Mouse (Mus musculus): ENCODE results near the gene Syngr4. TPM values are rescaled to one million over a fixed set of nuclear protein-coding genes. Genes with fewer than 3 reads are reported as not detected.

The Syngr4 gene
- polyA plus RNA-seq, 1 experiment from 2014 or later, result 0.46 TPM

DNA sequence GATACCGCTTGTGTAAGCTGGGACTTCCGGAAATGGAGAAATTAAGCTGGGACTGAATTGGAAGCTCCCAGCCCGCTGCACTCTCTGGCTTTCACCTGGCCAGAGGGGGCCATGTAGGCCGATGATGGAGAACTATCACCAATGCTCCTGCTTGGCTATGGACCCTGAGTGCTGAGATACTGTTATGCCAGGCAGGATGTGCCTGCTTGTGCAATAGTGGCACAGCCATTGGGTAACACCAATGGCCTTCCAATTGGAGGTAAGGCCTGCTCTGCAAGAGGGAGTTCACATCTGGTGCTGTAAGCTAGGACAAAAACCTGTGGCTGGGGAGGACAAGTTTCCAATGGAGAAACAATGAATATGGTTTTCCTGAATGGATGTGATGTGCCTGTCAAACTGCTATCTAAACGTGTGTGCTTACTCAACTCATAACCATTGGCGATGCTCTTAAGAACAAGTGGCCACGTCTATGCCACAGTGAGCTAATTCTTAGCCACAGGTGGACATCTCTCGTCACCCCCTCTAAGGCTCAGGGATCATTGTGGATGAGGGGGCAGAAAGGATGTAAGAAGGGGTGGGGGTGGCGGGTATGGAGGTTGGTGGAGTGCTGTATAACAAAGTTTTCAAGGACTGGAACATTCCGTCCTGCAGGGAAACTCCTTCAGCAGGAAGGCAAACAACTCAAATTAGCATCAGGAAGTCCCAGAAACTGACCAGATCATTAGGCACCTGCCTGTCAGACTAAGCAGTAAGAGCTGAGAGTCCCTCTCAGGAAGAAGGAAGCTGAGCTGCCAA lies 53.4 kb downstream of the Syngr4 start:
- DNase-seq (ENCODE audit: low spot score) (no peak), ATAC-seq (ENCODE audit: low FRiP score, low TSS enrichment) (no peak)
- Histone ChIP-seq H3K27me3 (ENCODE audit: control insufficient read depth, insufficient read depth, low read length) (no peaks in the 10 kb centered on the region), H3K27ac (replicated peaks) (no peak overlapping the region), H3K9ac (ENCODE audit: low read length) (no peak overlapping the region), H3K9me3 (ENCODE audit: control insufficient read depth, low read length) (no peaks in the 10 kb centered on the region), H3K4me2 (replicated peaks; ENCODE audit: low read depth) (no peak overlapping the region), H3K4me3 (ENCODE audit: low read depth, low read length) (no peak overlapping the region), H3K4me1 (replicated peaks; ENCODE audit: control insufficient read depth, insufficient read depth) (no peaks in the 10 kb centered on the region), H3K36me3 (ENCODE audit: control insufficient read depth, insufficient read depth, low read length) (no peaks in the 10 kb centered on the region)
- 88% methylated on average over 10 of the region's 10 CpGs for WGBS
- TF ChIP-seq EP300 (optimal IDR thresholded peaks at IDR 0.05) (no peak), CTCF (IDR thresholded peaks at IDR 0.05; ENCODE audit: low read depth) (no peak)

Other genes starting within 250 kb of the Syngr4 start
- 35.1 and 36.1 TPM in 2 replicates for gene Fut2, start 230.3 kb downstream of the Syngr4 start, polyA plus RNA-seq (2015; fragmentation: Nextera tagmentation; extraction: Ambion mirVana)
- gene Ntn5, start 212.7 kb downstream of the Syngr4 start, polyA plus RNA-seq (2015; fragmentation: Nextera tagmentation; extraction: Ambion mirVana), result 0.41 and 0.45 TPM in 2 replicates
- 0.53 and 0.56 TPM in 2 replicates for gene Sec1, start 202.3 kb downstream of the Syngr4 start, polyA plus RNA-seq (2015; fragmentation: Nextera tagmentation; extraction: Ambion mirVana)
- gene Car11, start 196.9 kb downstream of the Syngr4 start, polyA plus RNA-seq (2015; fragmentation: Nextera tagmentation; extraction: Ambion mirVana), result 2.7 and 4.4 TPM in 2 replicates
- gene Dbp, start 191.6 kb downstream of the Syngr4 start, polyA plus RNA-seq (2015; fragmentation: Nextera tagmentation; extraction: Ambion mirVana), result 8.8 and 12.6 TPM in 2 replicates
- 893 and 919 TPM in 2 replicates for gene Rpl18, start 181.3 kb downstream of the Syngr4 start, polyA plus RNA-seq (2015; fragmentation: Nextera tagmentation; extraction: Ambion mirVana)
- gene Sphk2, start 178.7 kb downstream of the Syngr4 start, polyA plus RNA-seq (2015; fragmentation: Nextera tagmentation; extraction: Ambion mirVana), result 23.6 and 24.5 TPM in 2 replicates
- gene Fam83e, start 175.5 kb downstream of the Syngr4 start, polyA plus RNA-seq (2015; fragmentation: Nextera tagmentation; extraction: Ambion mirVana), result 21.6 and 24.8 TPM in 2 replicates
- gene Spaca4, start 170.9 kb downstream of the Syngr4 start, polyA plus RNA-seq (2015; fragmentation: Nextera tagmentation; extraction: Ambion mirVana), result 0.39 and 0.56 TPM in 2 replicates
- 0.15 and 0.27 TPM in 2 replicates for gene Lmtk3, start 113.0 kb downstream of the Syngr4 start, polyA plus RNA-seq (2015; fragmentation: Nextera tagmentation; extraction: Ambion mirVana)
- gene Sult2b1, start 112.0 kb downstream of the Syngr4 start, polyA plus RNA-seq (2015; fragmentation: Nextera tagmentation; extraction: Ambion mirVana), result 83.2 and 87.1 TPM in 2 replicates
- gene Cyth2, start 82.1 kb downstream of the Syngr4 start, polyA plus RNA-seq (2015; fragmentation: Nextera tagmentation; extraction: Ambion mirVana), result 59.7 and 62.4 TPM in 2 replicates
- 0.22 TPM in 2 replicates for gene Kcnj14, start 71.9 kb downstream of the Syngr4 start, polyA plus RNA-seq (2015; fragmentation: Nextera tagmentation; extraction: Ambion mirVana)
- gene Grwd1, start 65.8 kb downstream of the Syngr4 start, polyA plus RNA-seq (2015; fragmentation: Nextera tagmentation; extraction: Ambion mirVana), result 25.6 and 25.7 TPM in 2 replicates
- gene Kdelr1, start 23.9 kb downstream of the Syngr4 start, polyA plus RNA-seq (2015; fragmentation: Nextera tagmentation; extraction: Ambion mirVana), result 49.8 and 54.6 TPM in 2 replicates
- 0.35 and 0.38 TPM in 2 replicates for gene Grin2d, start 18.3 kb downstream of the Syngr4 start, polyA plus RNA-seq (2015; fragmentation: Nextera tagmentation; extraction: Ambion mirVana)
- gene Tmem143, start 227 bp upstream of the Syngr4 start, polyA plus RNA-seq (2015; fragmentation: Nextera tagmentation; extraction: Ambion mirVana), result 3.1 and 3.2 TPM in 2 replicates
- 135 and 151 TPM in 2 replicates for gene Emp3, start 24.7 kb upstream of the Syngr4 start, polyA plus RNA-seq (2015; fragmentation: Nextera tagmentation; extraction: Ambion mirVana)
- gene Ccdc114, start 27.4 kb upstream of the Syngr4 start, polyA plus RNA-seq (2015; fragmentation: Nextera tagmentation; extraction: Ambion mirVana), result 1.7 and 2.3 TPM in 2 replicates
- 0.44 and 0.87 TPM in 2 replicates for gene Abcc6, start 133.6 kb upstream of the Syngr4 start, polyA plus RNA-seq (2015; fragmentation: Nextera tagmentation; extraction: Ambion mirVana)
- gene Nomo1, start 137.0 kb upstream of the Syngr4 start, polyA plus RNA-seq (2015; fragmentation: Nextera tagmentation; extraction: Ambion mirVana), result 19.3 and 20.3 TPM in 2 replicates
- gene Kcnj11, start 204.1 kb upstream of the Syngr4 start, polyA plus RNA-seq (2015; fragmentation: Nextera tagmentation; extraction: Ambion mirVana), result 0.61 and 0.81 TPM in 2 replicates